Mouse (Mus musculus): Measurements from ENCODE around the gene Ppie. TPM values are rescaled to one million over a fixed set of nuclear protein-coding genes. Genes with fewer than 3 reads are reported as not detected.
A peak's percentile ranks its signal among the peaks of the same experiment; 100 is the strongest.

The Ppie gene
- polyA plus RNA-seq, 1 experiment = not detected

DNA sequence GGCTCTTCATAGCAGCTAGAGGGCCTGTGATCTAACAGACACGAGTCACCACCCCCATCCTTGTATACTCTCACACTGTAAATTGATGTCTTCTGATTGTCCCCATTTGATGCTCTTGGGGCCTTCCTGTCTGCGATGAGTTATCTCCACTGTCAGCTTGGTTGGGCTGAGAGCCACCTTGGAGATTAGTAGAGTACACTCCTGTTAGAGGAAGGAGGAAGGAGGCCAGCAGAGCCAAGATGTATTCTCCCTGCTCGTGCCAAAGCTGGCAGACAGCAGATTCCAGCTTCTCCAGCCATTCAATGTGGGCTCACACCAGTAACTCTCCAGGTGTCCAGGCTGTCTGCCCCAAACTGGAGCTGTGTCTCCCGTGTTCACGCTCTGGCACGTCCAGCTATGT is 20.8 kb upstream of the Ppie start:
- WGBS = 85% methylated on average over 6 of the region's 6 CpGs
- no peak overlapping the region for H3K27ac ChIP-seq (ENCODE audit: insufficient read depth, low read depth, low read length)

DNA sequence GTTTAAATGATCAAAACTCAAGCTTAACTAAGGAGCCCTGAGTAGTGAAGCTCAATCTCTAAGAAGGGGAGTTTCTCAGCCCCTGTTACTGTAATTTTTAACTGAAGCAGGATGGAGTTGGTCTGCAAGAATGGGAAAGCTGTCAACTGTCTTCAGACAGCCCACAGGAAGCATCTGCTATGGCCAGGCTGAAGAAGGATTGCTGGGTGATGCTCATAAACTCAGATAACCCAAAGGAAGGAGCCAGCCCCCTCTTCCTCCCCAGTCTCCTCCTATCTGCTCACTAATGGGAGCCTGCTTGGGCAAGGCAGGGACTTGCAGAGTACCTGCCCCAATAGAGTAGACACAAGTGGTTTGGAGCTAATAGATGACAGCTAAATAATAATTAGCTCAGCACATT is 16.1 kb upstream of the Ppie start:
- Histone ChIP-seq H3K4me3 (ENCODE audit: insufficient read depth, low read depth, low read length) (no peak overlapping the region), H3K4me1 (ENCODE audit: control insufficient read depth, insufficient read depth, low read length) (no peaks in the 10 kb centered on the region; the same call in 1 of the 2 replicates), H3K27ac (ENCODE audit: insufficient read depth, low read depth, low read length) (no peak overlapping the region)
- TF ChIP-seq CTCF (IDR thresholded peaks at IDR 0.05; ENCODE audit: insufficient read depth, low read depth, low read length) = no peak
- TF ChIP-seq POLR2A (IDR thresholded peaks at IDR 0.05; ENCODE audit: insufficient read depth, low read depth, low read length) = no peak

More for the DNA sequence above, 20.8 kb upstream of the Ppie start:
- Histone ChIP-seq H3K4me3 (ENCODE audit: insufficient read depth, low read depth, low read length) (no peak overlapping the region), H3K4me1 (ENCODE audit: control insufficient read depth, insufficient read depth, low read length) (peaks cover 18% of the 10 kb centered on the region)
- TF ChIP-seq POLR2A (IDR thresholded peaks at IDR 0.05; ENCODE audit: insufficient read depth, low read depth, low read length) (no peak), CTCF (IDR thresholded peaks at IDR 0.05; ENCODE audit: insufficient read depth, low read depth, low read length) (no peak)

DNA sequence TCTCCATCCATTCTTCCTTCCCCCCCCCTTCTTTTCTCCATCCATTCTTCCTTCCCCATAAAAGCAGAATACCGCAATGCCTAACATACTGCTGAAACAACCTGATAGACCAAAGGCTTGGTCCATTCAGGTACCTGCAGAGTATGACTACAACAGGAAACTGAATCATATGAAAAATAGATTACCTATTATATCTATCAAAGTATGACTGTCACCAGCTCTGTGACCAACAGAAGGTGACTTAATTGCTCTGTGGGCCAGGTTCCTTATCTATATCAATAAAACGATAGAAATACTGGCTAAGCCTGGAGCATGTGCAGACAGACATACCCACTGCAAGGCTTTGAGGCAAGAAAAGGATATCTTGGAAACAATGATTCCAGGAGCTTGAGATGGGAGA is 15.7 kb upstream of the Ppie start:
- WGBS = 70% methylated on average over 2 of the region's 2 CpGs

DNA sequence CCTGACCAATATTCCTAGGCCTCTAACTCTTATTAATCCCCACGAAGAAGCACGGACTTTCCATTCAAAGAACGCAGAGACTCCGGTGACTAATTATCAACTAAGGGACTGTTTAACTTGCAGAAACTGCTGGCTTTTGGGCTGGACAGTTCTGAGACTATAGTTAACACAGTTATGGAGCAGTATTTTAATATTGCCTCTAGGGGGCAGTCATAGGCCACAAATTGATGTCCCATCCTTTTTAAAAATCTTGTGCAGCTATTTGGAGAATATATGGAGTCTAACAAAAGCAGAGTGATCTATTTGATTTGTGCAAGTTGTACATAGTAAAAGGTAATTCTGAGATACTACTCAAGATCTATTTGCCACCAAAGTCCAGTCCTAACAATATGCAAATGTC is 15.3 kb upstream of the Ppie start:
- TF ChIP-seq CTCF (IDR thresholded peaks at IDR 0.05; ENCODE audit: insufficient read depth, low read depth, low read length) = no peak
- TF ChIP-seq POLR2A (IDR thresholded peaks at IDR 0.05; ENCODE audit: insufficient read depth, low read depth, low read length) = no peak
- 10% methylated on average over 4 of the region's 4 CpGs for WGBS
- Histone ChIP-seq H3K4me3 (ENCODE audit: insufficient read depth, low read depth, low read length) (no peak overlapping the region), H3K4me1 (ENCODE audit: control insufficient read depth, insufficient read depth, low read length) (no peaks in the 10 kb centered on the region; the same call in 1 of the 2 replicates), H3K27ac (ENCODE audit: insufficient read depth, low read depth, low read length) (no peak overlapping the region)

More for the DNA sequence above, 15.7 kb upstream of the Ppie start:
- Histone ChIP-seq H3K4me1 (ENCODE audit: control insufficient read depth, insufficient read depth, low read length) (no peaks in the 10 kb centered on the region; the same call in 1 of the 2 replicates), H3K27ac (ENCODE audit: insufficient read depth, low read depth, low read length) (no peak overlapping the region), H3K4me3 (ENCODE audit: insufficient read depth, low read depth, low read length) (no peak overlapping the region)
- no peak for TF ChIP-seq CTCF (IDR thresholded peaks at IDR 0.05; ENCODE audit: insufficient read depth, low read depth, low read length)
- no peak for TF ChIP-seq POLR2A (IDR thresholded peaks at IDR 0.05; ENCODE audit: insufficient read depth, low read depth, low read length)

DNA sequence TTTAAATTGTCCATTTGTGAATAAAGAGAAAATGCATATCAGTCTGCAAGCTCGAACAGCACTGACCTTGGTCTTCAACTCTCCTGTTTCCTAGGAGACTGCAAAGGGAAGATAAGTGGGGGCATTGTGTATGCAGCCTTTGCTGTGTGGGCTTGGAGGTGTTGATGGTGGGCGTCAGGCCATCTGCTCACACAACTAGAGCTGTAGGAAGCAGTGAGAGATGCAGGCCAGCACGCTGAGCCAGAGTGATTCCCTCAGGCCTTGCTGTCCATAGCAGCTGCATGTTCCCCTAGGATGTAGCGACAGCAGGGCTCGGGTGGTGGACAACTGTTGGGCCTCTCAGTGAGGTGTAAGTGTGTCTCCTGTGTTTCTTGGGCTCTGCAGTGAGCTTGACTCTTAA is 13.2 kb upstream of the Ppie start:
- H3K4me3 ChIP-seq (ENCODE audit: insufficient read depth, low read depth, low read length) = no peak overlapping the region
- TF ChIP-seq POLR2A (IDR thresholded peaks at IDR 0.05; ENCODE audit: insufficient read depth, low read depth, low read length) (no peak), CTCF (IDR thresholded peaks at IDR 0.05; ENCODE audit: insufficient read depth, low read depth, low read length) (no peak)
- 59% methylated on average over 5 of the region's 5 CpGs for WGBS
- no peaks in the 10 kb centered on the region; the same call in 1 of the 2 replicates for H3K4me1 ChIP-seq (ENCODE audit: control insufficient read depth, insufficient read depth, low read length)
- no peak overlapping the region for H3K27ac ChIP-seq (ENCODE audit: insufficient read depth, low read depth, low read length)

DNA sequence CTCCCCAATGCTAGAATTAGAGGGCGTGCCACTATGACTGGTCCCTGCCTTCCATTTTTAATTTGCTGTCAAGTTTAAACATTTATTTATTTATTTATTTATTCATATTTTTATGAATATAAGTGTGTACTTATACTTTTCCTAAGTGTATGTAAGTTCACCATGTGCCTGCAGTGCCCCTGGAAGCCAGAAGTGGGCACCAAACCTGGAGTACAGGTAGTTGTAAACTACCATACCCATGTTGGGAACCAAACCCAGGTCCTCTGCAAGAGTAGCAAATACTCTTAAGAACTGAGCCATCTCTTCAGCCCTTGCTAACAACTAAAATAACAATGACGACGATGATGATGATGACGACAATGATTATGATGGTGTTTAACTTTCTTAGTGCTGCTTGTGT is 12.3 kb upstream of the Ppie start:
- TF ChIP-seq CTCF (IDR thresholded peaks at IDR 0.05; ENCODE audit: insufficient read depth, low read depth, low read length) (no peak), POLR2A (IDR thresholded peaks at IDR 0.05; ENCODE audit: insufficient read depth, low read depth, low read length) (no peak)
- H3K4me3 ChIP-seq (ENCODE audit: insufficient read depth, low read depth, low read length) = no peak overlapping the region
- no peak overlapping the region for H3K27ac ChIP-seq (ENCODE audit: insufficient read depth, low read depth, low read length)
- WGBS = 83% methylated on average over 4 of the region's 4 CpGs
- H3K4me1 ChIP-seq (ENCODE audit: control insufficient read depth, insufficient read depth, low read length) = no peaks in the 10 kb centered on the region; the same call in 1 of the 2 replicates

DNA sequence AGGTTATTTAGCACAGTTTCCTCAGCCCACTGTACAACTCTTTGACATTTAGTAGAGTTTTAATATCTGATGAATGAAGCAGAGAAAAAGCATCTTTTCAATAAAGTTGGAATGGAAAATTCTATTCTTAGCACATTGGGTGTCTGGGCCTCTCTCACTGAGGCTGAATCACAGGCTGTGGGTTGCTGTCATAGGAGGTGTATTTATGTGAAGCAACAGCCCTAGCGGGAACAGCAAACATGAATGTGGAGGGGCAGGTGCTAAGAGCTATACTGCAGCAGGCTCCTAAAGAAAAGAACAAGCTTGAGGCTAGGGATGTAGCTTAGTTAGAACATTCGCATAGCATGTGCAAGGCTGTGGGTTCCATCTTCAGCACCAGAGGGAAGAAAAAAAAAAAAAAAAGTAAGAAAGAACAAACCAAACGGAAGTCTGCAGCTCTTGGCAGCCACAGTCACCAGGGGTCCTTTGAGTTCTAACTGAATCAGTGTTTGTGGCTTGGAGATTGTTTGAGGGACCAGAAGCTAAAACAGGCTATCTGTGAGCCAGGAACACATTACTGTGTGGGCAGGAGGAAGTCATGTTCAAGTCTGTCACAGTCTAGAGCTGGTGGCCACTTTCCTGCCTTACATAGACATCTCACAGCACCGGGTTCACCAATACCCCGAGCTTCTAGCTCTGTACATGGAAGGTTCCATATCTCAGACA is 7.8 kb upstream of the Ppie start:
- Histone ChIP-seq H3K4me1 (ENCODE audit: control insufficient read depth, insufficient read depth, low read length) (no peaks in the 10 kb centered on the region), H3K27ac (ENCODE audit: insufficient read depth, low read depth, low read length) (peak overlapping the region; percentile 45; the same call in 1 of the 2 replicates), H3K4me3 (ENCODE audit: insufficient read depth, low read depth, low read length) (no peak overlapping the region)
- TF ChIP-seq CTCF (IDR thresholded peaks at IDR 0.05; ENCODE audit: insufficient read depth, low read depth, low read length) (no peak), POLR2A (IDR thresholded peaks at IDR 0.05; ENCODE audit: insufficient read depth, low read depth, low read length) (no peak)
- 47% methylated on average over 5 of the region's 5 CpGs for WGBS

DNA sequence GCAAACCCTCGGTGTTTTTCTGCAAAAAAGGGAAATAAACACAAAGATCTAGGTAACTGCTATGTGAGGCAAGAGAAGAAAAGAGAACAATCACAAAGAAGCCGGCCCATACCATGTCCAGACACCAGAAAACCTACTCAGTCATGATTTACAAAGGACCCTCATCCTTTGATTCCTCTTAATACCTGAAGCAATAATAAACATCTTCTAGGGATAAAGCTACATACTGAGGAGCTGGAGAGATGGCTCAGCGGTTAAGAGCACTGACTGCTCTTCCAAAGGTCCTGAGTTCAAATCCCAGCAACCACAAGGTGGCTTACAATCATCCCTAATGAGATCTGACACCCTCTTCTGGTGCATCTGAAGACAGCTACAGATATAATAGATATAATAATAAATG is 2.2 kb downstream of the Ppie start:
- 75% methylated on average over 3 of the region's 3 CpGs for WGBS
- TF ChIP-seq CTCF (IDR thresholded peaks at IDR 0.05; ENCODE audit: insufficient read depth, low read depth, low read length) = no peak
- no peak for TF ChIP-seq POLR2A (IDR thresholded peaks at IDR 0.05; ENCODE audit: insufficient read depth, low read depth, low read length)
- Histone ChIP-seq H3K4me3 (ENCODE audit: insufficient read depth, low read depth, low read length) (no peak overlapping the region), H3K27ac (ENCODE audit: insufficient read depth, low read depth, low read length) (no peak overlapping the region), H3K4me1 (ENCODE audit: control insufficient read depth, insufficient read depth, low read length) (peaks cover 6% of the 10 kb centered on the region)

DNA sequence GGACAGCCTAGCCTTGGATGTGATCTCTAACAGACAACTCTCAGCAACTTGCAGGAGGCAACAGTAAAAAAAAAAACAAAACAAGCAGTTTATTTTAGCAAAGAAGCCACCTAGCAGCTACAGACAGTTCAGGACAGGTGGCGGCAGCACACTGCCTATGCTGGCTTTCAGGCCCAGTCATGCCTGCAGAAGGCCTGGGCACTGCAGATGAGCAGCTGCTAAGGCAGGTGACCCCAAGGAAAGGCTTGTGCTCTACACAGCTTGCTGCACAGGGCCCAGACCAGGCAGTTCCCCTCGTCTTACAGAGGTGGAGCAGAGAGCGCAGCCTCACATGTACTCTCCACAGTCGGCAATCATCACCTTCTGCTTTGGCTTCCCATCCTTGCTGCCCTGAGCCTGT is 12.7 kb downstream of the Ppie start:
- 83% methylated on average over 4 of the region's 4 CpGs for whole genome bisulfite sequencing
- Histone ChIP-seq H3K4me3 (ENCODE audit: insufficient read depth, low read depth, low read length) (no peak overlapping the region), H3K27ac (ENCODE audit: insufficient read depth, low read depth, low read length) (no peak overlapping the region), H3K4me1 (ENCODE audit: control insufficient read depth, insufficient read depth, low read length) (no peaks in the 10 kb centered on the region)
- TF ChIP-seq POLR2A (IDR thresholded peaks at IDR 0.05; ENCODE audit: insufficient read depth, low read depth, low read length) = no peak
- no peak for TF ChIP-seq CTCF (IDR thresholded peaks at IDR 0.05; ENCODE audit: insufficient read depth, low read depth, low read length)

Measured in olfactory bulb, adult 2 months (tissue).